Mouse (Mus musculus) limb, embryonic 10.5 days (tissue): Measurements from ENCODE around the gene Ctbs. TPM values are rescaled to one million over a fixed set of nuclear protein-coding genes. Genes with fewer than 3 reads are reported as not detected.

Experiments used
- DNase-seq: peaks from one replicate; pipeline ENCODE4 v3.0.0-alpha.2; 2017; ENCODE audit warnings: low spot score
- H3K27ac ChIP-seq: fragments of 300-500 bp; sonication (generic); 2 replicates; pipeline ENCODE4 v1.5.1; 2016; ENCODE audit warnings: mild to moderate bottlenecking
- H3K27me3 ChIP-seq: fragments of 300-500 bp; sonication (generic); 2 replicates; pipeline ENCODE4 v1.6.1; 2016; ENCODE audit warnings: low read depth, mild to moderate bottlenecking; ENCODE audit not compliant: poor library complexity, severe bottlenecking
- H3K36me3 ChIP-seq: fragments of 300-500 bp; sonication (generic); 2 replicates; pipeline ENCODE4 v1.6.1; 2016; ENCODE audit warnings: mild to moderate bottlenecking, moderate library complexity
- H3K4me1 ChIP-seq: fragments of 300-500 bp; sonication (generic); 2 replicates; pipeline ENCODE4 v1.6.1; 2016
- H3K4me3 ChIP-seq: fragments of 300-500 bp; sonication (generic); 2 replicates; pipeline ENCODE4 v1.5.1; 2016; ENCODE audit warnings: mild to moderate bottlenecking, moderate library complexity
- H3K9me3 ChIP-seq: fragments of 300-500 bp; sonication (generic); replicated peaks from 2 replicates; pipeline ENCODE4 v1.6.1; 2016; ENCODE audit warnings: mild to moderate bottlenecking
- WGBS: fragments of 180-500 bp; shearing (Covaris S2); methylation state at CpG from one replicate; pipeline ENCODE4 v1.1.7; 2016; 5-methylcytosine and 5-hydroxymethylcytosine counted together
- polyA plus RNA-seq: library from polyadenylated mRNA; unstranded; fragments of >200 nt; fragmentation: Nextera tagmentation; extraction: Ambion mirVana; gene quantifications from 2 replicates; pipeline ENCODE4 v1.2.1, GENCODE M21; 2016

Ctbs gene
- polyA plus RNA-seq, 1 experiment from 2014 or later, result 4.7 TPM

GRCm38 (mm10) chr3:146469226-146469625 is 19.6 kb downstream of the Ctbs start:
- 86% methylated on average over 2 of the region's 2 CpGs for WGBS
- no peak for DNase-seq

GRCm38 (mm10) chr3:146472657-146473056 is 23.1 kb downstream of the Ctbs start:
- Histone ChIP-seq H3K4me1 (no peaks in the 10 kb centered on the region), H3K27ac (no peak overlapping the region), H3K27me3 (no peaks in the 10 kb centered on the region), H3K36me3 (no peaks in the 10 kb centered on the region), H3K4me3 (no peak overlapping the region), H3K9me3 (no peaks in the 10 kb centered on the region)
- WGBS, result 73% methylated on average over 4 of the region's 4 CpGs
- no peak for DNase-seq

More at GRCm38 (mm10) chr3:146469226-146469625, 19.6 kb downstream of the Ctbs start:
- no peak overlapping the region for H3K27ac ChIP-seq
- no peaks in the 10 kb centered on the region for H3K4me1 ChIP-seq
- no peaks in the 10 kb centered on the region for H3K9me3 ChIP-seq
- no peaks in the 10 kb centered on the region for H3K27me3 ChIP-seq
- no peak overlapping the region for H3K4me3 ChIP-seq
- no peaks in the 10 kb centered on the region for H3K36me3 ChIP-seq

- Histone ChIP-seq H3K27ac (no peak overlapping the region), H3K9me3 (no peaks in the 10 kb centered on the region), H3K36me3 (no peaks in the 10 kb centered on the region), H3K4me1 (no peaks in the 10 kb centered on the region), H3K27me3 (no peaks in the 10 kb centered on the region), H3K4me3 (no peak overlapping the region)
- DNase-seq, result no peak
Measured at GRCm38 (mm10) chr3:146473741-146474140, 24.1 kb downstream of the Ctbs start.

DNA sequence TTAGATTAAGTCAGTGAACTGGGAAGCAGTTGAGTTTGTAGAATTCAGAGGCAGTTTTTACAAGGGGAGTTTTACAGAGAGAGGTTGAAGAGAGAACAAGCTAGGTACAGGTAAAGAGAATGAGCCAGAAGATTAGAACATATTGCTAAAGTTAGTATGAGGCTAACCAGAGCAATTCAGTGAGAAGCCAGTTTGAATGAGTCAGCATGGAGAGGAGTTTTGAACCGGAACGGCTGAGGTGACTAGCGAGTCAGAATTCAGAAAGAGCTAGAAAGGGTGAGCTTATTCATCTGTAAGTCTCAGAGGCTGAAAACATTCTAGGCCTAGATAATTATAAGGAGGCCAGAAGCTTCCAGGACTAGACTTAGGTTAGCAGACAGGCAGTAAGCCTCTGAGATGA is 24.8 kb downstream of the Ctbs start:
- no peaks in the 10 kb centered on the region for H3K9me3 ChIP-seq
- no peak for DNase-seq
- no peaks in the 10 kb centered on the region for H3K36me3 ChIP-seq
- no peak overlapping the region for H3K4me3 ChIP-seq
- H3K4me1 ChIP-seq, result no peaks in the 10 kb centered on the region
- no peaks in the 10 kb centered on the region for H3K27me3 ChIP-seq
- no peak overlapping the region for H3K27ac ChIP-seq
- WGBS, result 93% methylated on average over 3 of the region's 3 CpGs

GRCm38 (mm10) chr3:146482044-146482443 is 32.4 kb downstream of the Ctbs start:
- Histone ChIP-seq H3K27ac (no peak overlapping the region), H3K4me3 (no peak overlapping the region), H3K36me3 (no peaks in the 10 kb centered on the region), H3K4me1 (no peaks in the 10 kb centered on the region), H3K27me3 (no peaks in the 10 kb centered on the region), H3K9me3 (no peaks in the 10 kb centered on the region)
- WGBS, result 92% methylated on average over 2 of the region's 2 CpGs
- DNase-seq, result no peak

GRCm38 (mm10) chr3:146486464-146486863 is 36.9 kb downstream of the Ctbs start:
- DNase-seq, result no peak
- Histone ChIP-seq H3K4me3 (no peak overlapping the region), H3K36me3 (no peaks in the 10 kb centered on the region), H3K4me1 (no peaks in the 10 kb centered on the region), H3K27ac (no peak overlapping the region), H3K27me3 (no peaks in the 10 kb centered on the region), H3K9me3 (no peaks in the 10 kb centered on the region)
- 87% methylated on average over 4 of the region's 4 CpGs for WGBS

DNA sequence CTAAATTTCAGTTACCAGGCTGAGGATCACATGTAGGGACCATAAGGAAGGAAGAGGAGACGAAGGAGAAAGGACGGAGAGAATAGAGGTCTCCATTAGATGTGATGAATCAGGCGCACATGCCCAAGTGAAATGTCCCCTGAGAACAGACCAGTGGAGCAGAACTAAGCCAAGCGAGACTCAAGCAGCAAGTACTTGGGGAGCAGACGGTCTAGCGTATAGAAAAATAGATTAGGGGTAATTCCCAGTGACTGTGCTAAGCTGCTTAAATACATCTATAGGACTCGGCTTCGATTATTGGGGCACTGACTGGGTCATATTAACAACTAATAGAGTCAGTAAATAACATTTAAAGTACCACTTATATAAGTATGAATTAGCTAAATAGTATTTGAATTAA is 45.3 kb downstream of the Ctbs start:
- Histone ChIP-seq H3K4me1 (no peaks in the 10 kb centered on the region), H3K36me3 (no peaks in the 10 kb centered on the region), H3K27me3 (no peaks in the 10 kb centered on the region), H3K4me3 (no peak overlapping the region), H3K9me3 (no peaks in the 10 kb centered on the region), H3K27ac (no peak overlapping the region)
- 91% methylated on average over 8 of the region's 8 CpGs for WGBS
- DNase-seq, result no peak

DNA sequence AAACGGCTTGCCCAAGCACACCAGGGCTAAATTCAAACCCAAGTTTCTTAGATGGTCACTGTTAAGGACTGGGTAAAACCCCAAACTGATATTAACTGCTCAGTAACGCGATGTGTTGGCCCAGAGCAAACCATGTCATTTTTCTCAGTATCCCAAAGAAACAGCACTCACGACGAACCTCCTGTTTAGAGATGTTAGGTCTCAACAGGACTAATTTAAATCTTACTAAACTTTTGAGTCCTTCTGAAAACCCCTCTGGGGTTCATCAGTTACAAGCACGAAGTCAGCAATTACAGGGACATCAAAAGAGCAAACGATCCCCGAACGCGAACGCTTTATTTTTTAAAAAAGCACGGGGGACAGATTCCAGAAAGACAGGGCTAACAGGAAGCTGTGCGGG is 49.4 kb downstream of the Ctbs start:
- H3K4me1 ChIP-seq, result peaks cover 17% of the 10 kb centered on the region
- DNase-seq, result no peak
- peak overlapping the region; percentile 98 for H3K27ac ChIP-seq
- 3% methylated on average over 13 of the region's 13 CpGs for WGBS
- no peaks in the 10 kb centered on the region for H3K9me3 ChIP-seq
- peak overlapping the region; percentile 88 for H3K4me3 ChIP-seq
- peaks cover 25% of the 10 kb centered on the region for H3K36me3 ChIP-seq
- no peaks in the 10 kb centered on the region for H3K27me3 ChIP-seq

- H3K9me3 ChIP-seq, result no peaks in the 10 kb centered on the region
- H3K4me3 ChIP-seq, result peak within 1 kb of the TSS; percentile 88
- H3K4me1 ChIP-seq, result peaks cover 17% of the 10 kb centered on the region
- H3K36me3 ChIP-seq, result peaks cover 30% of the 10 kb centered on the region
- peak within 1 kb of the TSS; percentile 98 for H3K27ac ChIP-seq
- under 1% methylated on average over 59 of the region's 88 CpGs for WGBS
- peak; percentile 95 for DNase-seq
- H3K27me3 ChIP-seq, result no peaks in the 10 kb centered on the region
Measured at GRCm38 (mm10) chr3:146499431-146500002, 49.9 kb downstream of the Ctbs start, which contains the start of the genes Spata1 and Gng5. TSS of gene Spata1 (minus strand) at chr3:146499753. TSS of gene Gng5 (plus strand) at chr3:146499807.

DNA sequence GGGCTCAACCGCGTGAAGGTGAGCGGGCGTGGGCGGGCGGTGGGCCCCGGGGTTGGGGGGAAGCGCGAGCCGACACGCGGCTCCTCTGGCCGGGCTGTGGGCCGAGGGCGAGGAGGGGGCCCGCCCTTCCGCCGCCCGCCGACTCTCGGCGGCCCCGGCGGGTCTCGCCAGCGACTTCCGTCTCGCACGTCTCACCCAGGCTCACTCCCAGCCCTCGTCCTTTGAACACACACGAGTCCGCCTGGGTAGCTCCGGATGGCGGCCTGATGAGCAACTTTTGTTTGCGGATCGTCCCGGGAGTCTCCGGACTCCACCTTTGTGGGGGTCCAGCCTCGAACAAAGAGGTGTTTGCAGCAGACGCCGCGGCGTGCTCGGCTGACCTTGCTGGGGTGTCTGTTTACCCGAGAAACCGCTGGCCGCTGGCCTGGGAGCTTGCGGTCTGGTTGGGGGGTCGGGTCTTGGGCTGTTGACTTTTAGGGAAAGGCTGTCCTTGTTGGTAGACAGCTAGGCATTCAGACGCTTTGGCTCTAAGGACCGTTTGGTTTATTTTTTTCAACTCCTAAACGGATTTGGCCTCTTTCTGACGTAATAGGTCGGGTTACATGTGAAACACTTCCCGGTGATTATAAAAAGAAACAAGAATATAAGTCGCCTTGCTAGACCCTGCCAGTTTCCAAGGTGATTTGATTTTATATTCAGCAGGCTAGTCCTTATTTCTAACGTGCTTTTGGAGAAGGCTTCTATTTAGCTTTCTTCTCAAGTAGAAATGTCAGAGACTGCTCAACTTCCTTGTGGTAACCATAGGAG is 50.6 kb downstream of the Ctbs start:
- peak; percentile 82 for DNase-seq
- Histone ChIP-seq H3K27ac (peak overlapping the region; percentile 98), H3K4me1 (peaks cover 17% of the 10 kb centered on the region), H3K9me3 (no peaks in the 10 kb centered on the region), H3K27me3 (no peaks in the 10 kb centered on the region), H3K36me3 (peaks cover 37% of the 10 kb centered on the region), H3K4me3 (peak overlapping the region; percentile 88)
- under 1% methylated on average over 56 of the region's 57 CpGs for WGBS

- WGBS, result 13% methylated on average over 5 of the region's 5 CpGs
- DNase-seq, result no peak
- Histone ChIP-seq H3K36me3 (peaks cover 42% of the 10 kb centered on the region), H3K9me3 (no peaks in the 10 kb centered on the region), H3K4me3 (peak overlapping the region; percentile 88), H3K4me1 (peaks cover 17% of the 10 kb centered on the region), H3K27ac (peak overlapping the region; percentile 98), H3K27me3 (no peaks in the 10 kb centered on the region)
Measured at GRCm38 (mm10) chr3:146500810-146501201, 51.2 kb downstream of the Ctbs start.

- Histone ChIP-seq H3K27me3 (no peaks in the 10 kb centered on the region), H3K36me3 (peaks cover 50% of the 10 kb centered on the region), H3K9me3 (no peaks in the 10 kb centered on the region), H3K4me1 (peaks cover 17% of the 10 kb centered on the region), H3K4me3 (peak overlapping the region; percentile 88), H3K27ac (no peak overlapping the region)
- WGBS, result 65% methylated on average over 5 of the region's 5 CpGs
- no peak for DNase-seq
Measured at GRCm38 (mm10) chr3:146501601-146502123, 52.1 kb downstream of the Ctbs start.

- Histone ChIP-seq H3K27ac (no peak overlapping the region), H3K4me3 (no peak overlapping the region), H3K4me1 (peaks cover 7% of the 10 kb centered on the region), H3K27me3 (no peaks in the 10 kb centered on the region), H3K36me3 (peaks cover 96% of the 10 kb centered on the region), H3K9me3 (no peaks in the 10 kb centered on the region)
- no peak for DNase-seq
- 99% methylated on average over 7 of the region's 7 CpGs for WGBS
Measured at GRCm38 (mm10) chr3:146506711-146507110, 57.1 kb downstream of the Ctbs start.
